Mouse (Mus musculus) kidney, adult 2 months (tissue): Measurements from ENCODE around the gene Tcp10a. TPM values are rescaled to one million over a fixed set of nuclear protein-coding genes. Genes with fewer than 3 reads are reported as not detected.
"Not testable (repeated sequence)": the region's sequence is repeated elsewhere in the genome, so short reads cannot be mapped to it uniquely, and the experiment has no call there.

Experiments
- DNase-seq: peaks from one replicate; pipeline ENCODE4 v3.0.0; 2021
- H3K27ac ChIP-seq: fragments of 200-500 bp; 2 replicates; pipeline ENCODE4 v1.5.1; 2012; ENCODE audit warnings: low read depth, low read length, control low read depth, inconsistent platforms; ENCODE audit not compliant: insufficient read depth
- H3K27me3 ChIP-seq: fragments of 200-500 bp; replicated peaks from 2 replicates; pipeline ENCODE4 v1.6.1; 2012; ENCODE audit warnings: mild to moderate bottlenecking, moderate library complexity, low read length, inconsistent platforms; ENCODE audit not compliant: control insufficient read depth, insufficient read depth
- H3K36me3 ChIP-seq: fragments of 200-500 bp; 2 replicates; pipeline ENCODE4 v1.6.1; 2012; ENCODE audit warnings: mild to moderate bottlenecking, moderate library complexity, low read length, inconsistent platforms; ENCODE audit not compliant: control insufficient read depth, insufficient read depth
- H3K4me1 ChIP-seq: fragments of 200-500 bp; 2 replicates; pipeline ENCODE4 v1.6.1; 2011; ENCODE audit warnings: low read length; ENCODE audit not compliant: control insufficient read depth, insufficient read depth
- H3K4me3 ChIP-seq: fragments of 200-500 bp; 2 replicates; pipeline ENCODE4 v1.5.1; 2011; ENCODE audit warnings: mild to moderate bottlenecking, low read depth, low read length, control low read depth; ENCODE audit not compliant: insufficient read depth
- CTCF ChIP-seq: fragments of 200-500 bp; conservative IDR thresholded peaks from 2 replicates; pipeline ENCODE4 v1.5.1; 2011; ENCODE audit warnings: low read depth, mild to moderate bottlenecking, control low read depth, low read length, moderate library complexity, mixed read lengths; ENCODE audit not compliant: insufficient read depth, insufficient read length
- WGBS: fragments of 180-500 bp; shearing (Covaris S2); methylation state at CpG from one replicate; pipeline ENCODE4 v1.1.7; 2018; 5-methylcytosine and 5-hydroxymethylcytosine counted together
- polyA plus RNA-seq: library from polyadenylated mRNA; depleted of rRNA; stranded (reverse); fragments of >200 nt; gene quantifications from 2 replicates; pipeline ENCODE4 v1.2.3, GENCODE M21; 2012

Gene Tcp10a
- polyA plus RNA-seq, 1 experiment, result not detected

DNA sequence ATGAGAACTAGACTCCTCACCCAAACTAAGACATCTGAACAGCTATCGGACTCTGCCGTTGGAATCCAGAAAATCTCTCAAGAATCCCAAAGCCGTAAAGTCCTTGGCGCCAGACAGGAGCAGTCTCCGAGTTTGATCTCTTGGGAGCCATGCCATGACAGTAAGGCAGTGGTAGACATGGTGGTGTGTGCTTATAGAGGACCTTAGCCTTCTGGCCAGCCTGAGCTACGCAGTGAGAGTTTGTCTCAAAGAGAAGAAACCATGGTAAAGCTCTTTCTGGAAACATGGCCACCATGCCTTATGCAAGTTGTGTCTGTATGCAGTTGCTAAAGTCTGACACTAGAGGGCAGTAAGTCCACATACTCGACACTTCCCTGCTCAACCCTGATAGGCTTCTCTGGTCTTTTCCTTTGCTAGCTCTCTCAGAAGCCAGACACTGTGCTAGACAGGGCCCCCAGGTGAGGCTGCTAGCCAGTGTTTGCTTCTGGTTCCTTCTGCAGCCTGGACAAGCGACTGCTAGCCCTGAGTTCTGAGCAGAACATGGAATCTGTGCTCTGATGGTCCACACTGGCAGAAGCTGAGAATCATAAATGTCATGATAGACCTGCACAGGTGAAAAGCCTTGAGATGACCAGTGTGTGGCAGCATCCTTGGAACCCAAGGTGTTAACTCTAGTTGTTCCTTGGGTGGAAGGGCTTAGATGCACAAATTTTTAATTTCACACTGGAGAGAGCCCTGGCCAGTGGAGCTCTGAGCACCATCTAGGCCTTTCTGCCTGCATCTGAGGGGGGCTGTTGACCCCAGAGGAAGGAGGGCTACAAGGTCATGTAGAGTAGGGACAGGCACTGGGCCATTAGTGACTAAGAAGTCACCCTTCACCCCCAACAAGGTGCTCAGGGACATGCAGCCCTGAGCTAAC is 17.9 kb upstream of the Tcp10a start:
- TF ChIP-seq CTCF, result peak; percentile 31
- H3K27ac ChIP-seq, H3K27me3 ChIP-seq, H3K4me3 ChIP-seq, H3K36me3 ChIP-seq, H3K4me1 ChIP-seq: not testable (repeated sequence)
- peak; percentile 57 for DNase-seq
- WGBS, result 58% methylated on average over 8 of the region's 8 CpGs

DNA sequence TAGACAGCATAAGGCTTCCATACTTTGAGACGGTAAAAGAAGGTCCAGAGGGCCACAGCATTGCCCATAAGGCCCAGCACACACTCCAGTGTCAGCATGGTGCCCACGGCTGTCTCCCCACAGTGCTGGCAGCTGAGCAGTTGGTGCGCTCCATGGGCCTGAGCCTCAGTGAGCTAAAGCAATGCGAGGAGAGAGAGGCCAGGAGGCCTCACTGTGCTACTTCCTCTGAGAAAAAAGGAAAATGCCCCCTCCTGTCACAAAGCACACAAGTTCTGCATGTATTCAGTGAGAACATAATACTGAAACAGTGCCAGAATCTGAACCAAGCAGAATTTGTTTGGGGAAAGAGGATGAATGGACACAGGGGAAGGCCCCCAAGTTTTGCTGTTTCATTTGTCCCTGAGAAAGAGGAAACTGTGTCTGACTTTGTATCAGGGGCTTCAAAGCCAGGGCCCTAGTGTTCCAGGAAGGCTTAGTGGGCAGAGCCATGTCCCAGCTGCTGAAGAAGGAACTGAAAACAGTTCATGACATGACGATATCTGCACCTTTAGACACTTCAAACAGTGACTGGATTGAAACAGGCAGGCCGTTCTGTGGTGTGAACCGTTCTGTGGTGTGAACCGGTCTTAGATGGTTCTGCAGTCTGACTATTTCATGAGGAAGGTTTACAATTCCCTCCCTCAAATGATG is 8.6 kb upstream of the Tcp10a start:
- not testable (repeated sequence) for H3K27ac ChIP-seq, H3K27me3 ChIP-seq, H3K4me1 ChIP-seq, H3K4me3 ChIP-seq, H3K36me3 ChIP-seq
- WGBS, result 79% methylated on average over 8 of the region's 8 CpGs
- peak; percentile 4 for DNase-seq

DNA sequence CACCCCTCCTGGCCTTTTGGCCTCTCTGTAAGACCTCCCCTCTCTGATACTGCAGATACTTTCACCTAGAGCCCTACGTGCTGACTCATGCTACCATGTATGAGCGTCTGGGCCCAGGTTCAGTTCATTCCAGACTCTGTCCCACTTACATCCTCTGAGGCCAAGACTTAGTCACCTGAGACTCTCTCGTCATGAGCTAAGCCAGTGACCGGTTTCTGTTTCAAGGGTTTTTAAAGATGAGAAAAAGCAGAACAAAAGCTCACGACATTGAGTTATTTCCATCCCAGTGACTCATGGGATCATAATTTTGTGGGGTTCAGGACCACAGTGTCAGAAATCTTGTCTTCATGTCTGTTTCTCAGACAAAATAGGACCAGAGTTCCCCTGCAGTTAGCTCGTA is 4.7 kb upstream of the Tcp10a start:
- not testable (repeated sequence) for H3K4me1 ChIP-seq

DNA sequence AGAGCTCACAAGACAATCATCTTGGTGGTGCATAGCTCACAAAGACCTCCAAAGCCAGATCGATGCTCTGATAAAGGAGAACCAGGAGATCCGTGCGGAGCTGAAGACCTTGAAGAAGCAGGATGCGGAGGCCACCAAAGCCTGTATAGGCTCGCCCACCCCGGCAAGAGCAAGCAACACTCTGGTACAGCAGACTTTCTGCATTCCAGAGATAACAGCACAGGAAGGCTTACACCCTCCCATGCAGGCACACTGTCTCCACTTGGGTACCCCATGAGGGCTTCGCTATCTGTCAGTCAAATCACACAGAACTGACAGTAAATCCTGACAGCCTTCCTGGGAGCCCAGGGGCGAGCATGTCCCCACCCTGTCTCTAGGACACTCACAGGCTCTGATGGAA is 2.0 kb downstream of the Tcp10a start:
- H3K4me3 ChIP-seq, H3K27ac ChIP-seq, H3K4me1 ChIP-seq, H3K27me3 ChIP-seq, H3K36me3 ChIP-seq, DNase-seq: not testable (repeated sequence)
- 77% methylated on average over 8 of the region's 8 CpGs for WGBS

More for the DNA sequence above, 4.7 kb upstream of the Tcp10a start:
- not testable (repeated sequence) for H3K27ac ChIP-seq, H3K36me3 ChIP-seq, H3K4me3 ChIP-seq, H3K27me3 ChIP-seq
- WGBS, result 79% methylated on average over 6 of the region's 6 CpGs
- DNase-seq, result peak; percentile 8

DNA sequence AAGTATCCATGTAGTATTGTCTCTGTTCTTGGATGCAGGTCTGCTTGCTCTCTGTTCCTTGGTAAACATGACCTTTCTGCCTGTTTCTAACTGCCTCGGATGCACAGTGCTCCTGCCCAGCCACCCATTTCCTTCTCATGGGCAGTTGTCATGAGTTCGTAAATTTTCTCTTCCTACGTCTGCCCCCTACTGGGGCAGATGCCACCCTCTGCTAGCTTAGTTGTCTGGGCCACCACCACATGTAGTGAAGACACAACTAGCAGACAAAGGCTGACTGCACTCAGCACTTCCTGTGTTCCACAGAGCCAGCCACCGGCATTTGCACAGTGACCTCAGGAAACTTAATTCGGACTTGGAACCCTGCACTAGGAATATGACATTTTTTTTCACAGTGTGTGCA is 8.3 kb downstream of the Tcp10a start:
- H3K27ac ChIP-seq, H3K4me3 ChIP-seq, H3K36me3 ChIP-seq, DNase-seq, H3K4me1 ChIP-seq, H3K27me3 ChIP-seq: not testable (repeated sequence)
- WGBS, result 56% methylated on average over 4 of the region's 5 CpGs

DNA sequence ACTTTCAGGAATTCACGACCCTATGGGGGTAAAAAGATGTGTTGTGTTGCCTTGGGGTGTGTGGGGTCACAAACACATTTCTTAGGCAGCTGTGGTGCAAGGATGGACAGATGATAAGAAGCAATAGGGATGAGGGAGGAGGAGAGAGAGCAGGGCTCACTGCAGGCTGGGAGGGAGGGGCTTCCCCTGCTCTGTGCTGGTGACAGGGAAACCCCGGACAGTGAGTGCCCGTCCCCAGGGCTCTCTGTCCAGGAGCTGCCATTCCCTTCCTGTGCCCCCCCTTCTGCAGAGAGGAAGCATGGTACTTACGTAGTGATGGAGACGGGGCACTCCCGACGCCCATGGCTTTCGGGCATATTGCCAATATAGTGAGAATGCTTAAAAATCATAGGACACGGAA is 12.9 kb downstream of the Tcp10a start:
- H3K27me3 ChIP-seq, H3K4me3 ChIP-seq, H3K36me3 ChIP-seq, H3K4me1 ChIP-seq, H3K27ac ChIP-seq, DNase-seq: not testable (repeated sequence)
- 55% methylated on average over 9 of the region's 9 CpGs for WGBS

DNA sequence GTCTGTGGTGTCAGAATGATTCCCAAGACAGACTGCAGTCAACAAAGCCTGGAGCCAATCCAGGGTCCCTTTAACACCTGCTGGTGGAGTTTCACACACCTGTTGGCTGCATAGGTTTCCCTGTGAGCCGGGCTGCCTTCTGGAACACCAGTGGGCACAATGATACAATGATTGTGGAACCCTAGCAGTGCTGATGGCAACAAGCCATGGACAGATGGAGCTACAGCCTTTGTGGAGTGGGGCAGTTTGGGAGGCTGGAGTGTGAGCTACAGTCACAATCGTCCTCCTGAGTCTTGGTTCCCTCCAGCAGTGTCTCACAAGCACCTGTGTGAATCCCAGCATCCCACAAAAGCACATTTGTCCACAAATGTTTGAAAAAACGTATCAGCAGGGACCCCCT is 24.3 kb downstream of the Tcp10a start:
- DNase-seq, H3K4me1 ChIP-seq, H3K36me3 ChIP-seq, H3K27me3 ChIP-seq, H3K4me3 ChIP-seq, H3K27ac ChIP-seq: not testable (repeated sequence)
- 53% methylated on average over 2 of the region's 3 CpGs for WGBS

DNA sequence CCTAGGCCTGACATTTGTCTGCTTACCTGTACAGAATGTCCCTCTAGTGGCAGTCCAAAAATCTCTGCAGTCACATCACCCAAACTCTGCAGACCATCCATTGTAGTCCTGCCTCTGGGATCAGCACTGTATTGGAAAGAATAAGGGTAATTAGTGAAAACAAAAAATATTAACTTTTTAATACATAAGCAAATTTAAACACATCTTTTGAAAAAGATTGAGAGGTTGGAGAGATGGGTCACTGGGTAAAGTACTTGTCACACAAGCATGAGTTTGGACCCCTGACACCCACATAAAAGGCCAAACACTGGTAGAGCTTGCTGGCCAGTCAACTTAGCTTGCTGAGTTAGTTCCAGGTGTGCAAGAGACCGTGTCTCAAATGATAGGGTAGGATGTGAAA is 28.1 kb downstream of the Tcp10a start, which contains the start of gene Ttll2:
Gene Ttll2 (minus strand): TSS at position 101 of the 400 bp plus-strand sequence.
- WGBS, result 87% methylated on average over 1 of the region's 1 CpGs
- H3K4me3 ChIP-seq, H3K4me1 ChIP-seq, H3K27me3 ChIP-seq, DNase-seq, H3K27ac ChIP-seq, H3K36me3 ChIP-seq: not testable (repeated sequence)

DNA sequence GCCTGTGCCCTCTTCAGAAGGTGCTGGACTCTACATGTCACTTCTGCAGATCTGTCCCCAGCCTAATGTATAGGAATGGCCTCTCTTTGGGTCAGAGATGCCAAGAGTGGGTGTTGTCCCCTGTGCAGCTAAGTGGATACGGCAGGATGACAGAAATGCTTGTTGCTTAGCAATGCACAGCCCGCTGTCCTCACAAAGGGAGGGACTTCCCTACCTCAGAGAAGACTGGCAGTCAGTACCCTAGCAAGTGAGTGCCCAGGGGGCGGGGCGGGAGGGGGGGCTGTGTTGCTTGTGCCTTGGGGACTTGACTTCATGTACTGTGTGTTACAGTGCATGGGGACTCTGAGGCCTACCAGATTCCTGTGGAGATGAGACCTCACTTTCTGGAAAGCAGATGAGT is 35.4 kb downstream of the Tcp10a start:
- not testable (repeated sequence) for H3K27me3 ChIP-seq, H3K4me1 ChIP-seq, H3K27ac ChIP-seq, H3K4me3 ChIP-seq, DNase-seq, H3K36me3 ChIP-seq
- WGBS, result 72% methylated on average over 4 of the region's 4 CpGs

DNA sequence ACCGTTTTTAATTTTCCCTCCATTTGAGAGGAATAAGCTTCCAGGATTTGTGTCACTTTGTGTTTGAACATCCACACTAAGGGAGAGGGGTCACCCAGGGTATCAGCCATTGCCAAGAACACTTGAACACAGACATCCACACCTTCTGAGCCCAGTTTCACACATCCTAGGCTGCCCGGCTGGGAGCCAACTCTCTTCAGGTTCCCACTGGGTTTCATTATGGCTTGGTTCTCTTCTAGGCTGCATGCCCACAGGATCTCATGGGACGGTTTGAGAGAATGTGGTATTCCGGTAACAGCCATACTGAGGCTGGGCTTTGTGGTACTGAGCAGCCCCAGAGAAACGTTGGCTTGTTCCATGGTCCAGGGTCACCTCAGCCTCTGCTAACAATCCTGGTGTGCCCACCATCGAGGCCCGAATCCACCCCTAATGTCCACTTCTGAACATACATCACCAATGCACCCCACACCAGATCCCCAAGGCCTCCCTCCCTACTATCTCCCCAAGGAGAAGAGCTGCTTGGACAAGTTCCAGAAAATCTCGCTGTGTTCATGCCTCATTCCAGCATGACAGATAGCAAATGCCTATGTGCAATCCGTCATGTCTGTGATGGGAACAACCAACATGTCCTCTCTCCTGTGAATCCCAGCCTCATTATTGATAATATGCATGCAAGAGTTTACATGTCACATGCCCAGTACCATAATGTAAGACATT is 36.5 kb downstream of the Tcp10a start:
- H3K27me3 ChIP-seq, H3K36me3 ChIP-seq, DNase-seq, H3K27ac ChIP-seq, H3K4me3 ChIP-seq, H3K4me1 ChIP-seq: not testable (repeated sequence)
- WGBS, result 89% methylated on average over 9 of the region's 9 CpGs

DNA sequence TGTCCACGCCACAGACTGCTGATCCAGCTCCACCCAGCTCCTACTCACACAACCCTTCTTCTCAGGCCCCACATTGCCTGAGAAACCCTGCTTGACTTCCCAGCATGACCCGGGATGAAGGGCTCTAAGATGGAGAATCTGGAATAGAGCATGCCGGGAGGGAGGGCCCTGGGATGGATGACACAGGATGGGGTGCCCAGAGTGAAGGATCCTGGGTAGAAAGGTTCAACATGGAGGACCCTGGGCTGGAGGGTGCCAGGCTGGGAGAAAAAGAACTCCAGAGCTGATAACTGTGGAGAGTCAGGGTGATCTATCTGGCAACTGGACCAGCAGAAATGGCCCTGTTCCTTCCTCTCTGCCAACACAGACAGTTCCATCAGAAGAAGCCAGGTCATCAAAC is 41.2 kb downstream of the Tcp10a start:
- not testable (repeated sequence) for H3K27ac ChIP-seq, DNase-seq, H3K27me3 ChIP-seq, H3K4me1 ChIP-seq, H3K4me3 ChIP-seq, H3K36me3 ChIP-seq
- WGBS, result 60% methylated on average over 1 of the region's 3 CpGs
